Mouse (Mus musculus) mouse embryonic stem cell (cell line): Measurements from ENCODE around the gene Hist2h2bb.
"Not testable (repeated sequence)": the region's sequence is repeated elsewhere in the genome, so short reads cannot be mapped to it uniquely, and the experiment has no call there.

ENCODE experiments used
- in situ Hi-C, 2 experiments: fragments of 300-500 bp; cut with MboI; formaldehyde crosslinking; loops; 1 replicate in 1 of 2; 3 replicates in 1 of 2; pipeline ENCODE4 v1.14.3; 2019 to 2020; ENCODE audit warnings: low sequenced_read_pairs in 2 of 2, low pct_unique_long_range_greater_than_20kb in 1 of 2, mixed read lengths in 1 of 2; ENCODE audit not compliant: unreplicated experiment in 1 of 2

The Hist2h2bb gene

DNA sequence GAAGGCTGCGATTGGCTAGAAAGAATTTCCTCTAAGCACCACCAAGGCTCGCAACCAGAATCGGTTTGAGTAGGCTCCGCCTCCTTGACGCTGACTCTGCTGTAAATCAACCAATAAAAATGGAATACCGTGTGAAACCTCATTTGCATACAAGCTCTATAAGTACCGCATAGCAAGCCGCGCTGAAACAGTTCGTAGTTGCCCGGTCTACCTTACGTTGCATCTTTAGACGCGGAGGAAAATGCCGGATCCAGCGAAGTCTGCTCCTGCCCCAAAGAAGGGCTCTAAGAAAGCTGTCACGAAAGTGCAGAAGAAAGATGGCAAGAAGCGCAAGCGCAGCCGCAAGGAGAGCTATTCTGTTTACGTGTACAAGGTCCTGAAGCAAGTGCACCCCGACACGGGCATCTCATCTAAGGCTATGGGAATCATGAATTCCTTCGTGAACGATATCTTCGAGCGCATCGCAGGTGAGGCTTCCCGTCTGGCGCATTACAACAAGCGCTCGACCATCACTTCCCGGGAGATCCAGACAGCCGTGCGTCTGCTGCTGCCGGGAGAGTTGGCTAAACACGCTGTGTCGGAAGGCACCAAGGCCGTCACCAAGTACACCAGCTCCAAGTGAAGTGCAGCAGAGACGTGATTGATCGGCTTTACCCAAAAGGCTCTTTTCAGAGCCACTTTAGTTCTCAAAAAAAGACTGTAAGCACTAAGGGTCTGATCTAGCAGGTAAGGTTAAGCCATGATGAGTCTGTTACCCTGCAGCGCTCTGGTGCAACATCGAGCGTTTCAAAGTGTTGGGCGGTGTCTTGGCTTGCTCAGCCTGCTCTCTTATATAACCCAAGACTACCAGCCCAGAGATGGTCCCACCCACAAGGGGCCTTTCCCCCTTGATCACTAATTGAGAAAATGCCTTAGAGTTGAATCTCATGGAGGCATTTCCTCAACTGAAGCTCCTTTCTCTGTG, at the start of gene Hist2h2bb:
TSS of gene Hist2h2bb (plus strand) at position 242 of the 964 bp plus-strand sequence.
- in situ Hi-C loops: no loop called here

DNA sequence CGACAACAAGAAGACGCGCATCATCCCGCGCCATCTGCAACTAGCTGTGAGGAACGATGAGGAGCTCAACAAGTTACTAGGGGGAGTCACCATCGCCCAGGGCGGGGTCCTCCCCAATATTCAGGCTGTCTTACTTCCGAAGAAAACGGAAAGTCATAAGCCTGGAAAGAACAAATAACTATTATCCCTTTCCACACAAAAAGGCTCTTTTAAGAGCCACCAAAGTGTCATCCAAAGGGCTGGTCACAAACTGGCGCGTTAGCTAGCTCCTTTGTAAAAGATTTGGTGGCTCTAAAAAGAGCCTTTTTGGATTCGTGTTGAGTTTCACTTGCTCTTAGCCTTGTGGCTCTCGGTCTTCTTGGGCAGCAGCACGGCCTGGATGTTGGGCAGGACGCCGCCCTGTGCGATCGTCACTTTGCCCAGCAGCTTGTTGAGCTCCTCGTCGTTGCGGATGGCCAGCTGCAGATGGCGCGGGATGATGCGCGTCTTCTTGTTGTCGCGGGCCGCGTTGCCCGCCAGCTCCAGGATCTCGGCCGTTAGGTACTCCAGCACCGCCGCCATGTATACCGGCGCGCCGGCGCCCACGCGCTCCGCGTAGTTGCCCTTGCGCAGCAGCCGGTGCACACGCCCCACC, 49.3 kb upstream of the Hist2h2bb start:
- in situ Hi-C loops: not testable (repeated sequence)

DNA sequence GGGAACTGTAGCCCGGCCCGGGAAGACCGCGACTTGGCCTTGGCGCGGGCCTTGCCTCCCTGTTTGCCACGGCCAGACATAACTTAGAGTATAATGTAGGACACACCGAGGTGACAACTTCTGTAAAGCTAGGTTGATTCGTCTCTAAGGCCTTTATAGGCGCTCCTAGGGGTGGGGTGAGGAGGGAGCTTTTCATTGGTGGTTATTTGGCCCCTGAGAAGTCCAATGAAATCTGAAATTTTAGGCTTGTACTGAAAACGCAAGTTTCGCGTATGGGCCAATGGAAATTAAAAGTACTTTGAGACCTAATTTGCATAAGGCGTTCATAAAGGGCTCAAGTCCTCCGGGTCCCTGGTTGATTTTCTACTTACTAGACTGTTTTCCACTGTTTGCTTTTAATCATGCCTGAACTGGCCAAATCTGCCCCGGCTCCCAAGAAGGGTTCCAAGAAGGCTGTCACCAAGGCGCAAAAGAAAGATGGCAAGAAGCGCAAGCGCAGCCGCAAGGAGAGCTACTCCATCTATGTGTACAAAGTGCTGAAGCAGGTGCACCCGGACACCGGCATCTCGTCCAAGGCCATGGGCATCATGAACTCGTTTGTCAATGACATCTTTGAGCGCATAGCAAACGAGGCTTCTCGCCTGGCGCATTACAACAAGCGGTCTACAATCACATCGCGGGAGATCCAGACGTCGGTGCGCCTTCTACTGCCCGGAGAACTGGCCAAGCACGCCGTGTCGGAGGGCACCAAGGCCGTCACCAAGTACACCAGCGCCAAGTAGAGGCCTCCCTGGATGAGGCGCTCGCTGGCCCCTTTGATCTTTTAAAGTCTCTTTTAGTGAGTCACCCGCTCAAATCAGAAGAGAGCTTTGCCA, 48.5 kb upstream of the Hist2h2bb start, which contains the start of the genes Hist2h2ac and Hist2h2be:
TSS of gene Hist2h2ac (minus strand) at position 116 of the 875 bp plus-strand sequence.
TSS of gene Hist2h2be (plus strand) at position 355 of the 875 bp plus-strand sequence.
- in situ Hi-C loops: no loop called here

DNA sequence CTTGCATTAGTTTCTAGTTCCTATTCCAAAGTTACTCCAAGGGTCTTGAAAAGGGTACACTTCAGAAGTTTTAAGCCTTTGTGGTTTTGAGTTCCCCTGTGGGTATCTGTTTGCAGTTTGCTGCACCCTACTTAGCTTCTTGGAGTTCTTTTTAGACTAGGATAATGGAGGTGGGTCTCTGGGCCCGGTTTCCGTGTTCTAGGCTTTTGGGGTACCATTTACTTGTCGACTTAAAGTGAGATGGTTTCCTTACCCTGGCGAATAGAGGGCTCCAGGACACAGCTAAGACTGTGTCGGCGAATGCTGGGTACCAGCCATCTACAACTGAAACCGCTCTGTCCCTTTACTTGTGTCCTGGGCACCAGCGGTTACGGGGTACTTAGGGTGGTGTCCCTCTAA, 47.9 kb upstream of the Hist2h2bb start:
- in situ Hi-C loops: no loop called here

DNA sequence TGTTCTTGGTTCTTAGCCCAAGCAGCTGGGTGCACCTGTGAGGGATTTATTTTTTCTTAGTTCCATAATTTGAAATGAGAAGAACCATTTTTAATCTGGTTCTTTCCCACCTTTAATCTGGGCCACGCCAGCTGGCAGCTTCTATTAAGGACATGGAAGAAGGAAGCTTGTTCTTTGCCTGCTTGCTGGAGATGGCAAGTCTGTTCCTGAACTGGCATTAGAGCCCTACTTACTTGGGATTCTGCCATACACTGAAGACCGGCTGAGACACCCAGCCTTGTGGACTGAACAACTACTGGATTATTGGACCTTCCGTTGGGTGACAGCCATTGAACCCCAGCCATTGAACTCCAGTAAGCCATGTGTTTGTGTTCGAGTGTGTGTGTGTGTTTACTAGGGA, 46.8 kb upstream of the Hist2h2bb start:
- in situ Hi-C loops: no loop called here

DNA sequence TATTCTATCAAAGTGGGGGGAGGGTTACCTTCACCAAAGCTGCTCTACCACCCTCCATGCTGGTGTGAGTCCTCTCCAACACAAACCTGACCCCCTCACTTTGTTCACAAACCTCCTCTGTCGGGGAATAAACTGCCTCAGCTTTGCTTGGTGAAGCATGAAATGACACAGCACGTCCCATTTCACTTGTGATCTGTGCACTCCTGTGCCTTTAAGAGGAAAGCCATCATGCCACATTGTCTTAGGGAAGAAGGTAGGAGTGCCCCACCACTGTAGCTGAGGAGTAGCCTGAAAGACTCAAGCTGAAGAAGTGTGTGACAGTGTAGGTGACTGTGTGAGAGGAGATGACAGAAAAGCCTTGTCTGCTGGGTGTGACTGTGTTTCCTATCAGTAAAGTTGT, 44.1 kb upstream of the Hist2h2bb start:
- in situ Hi-C loops: no loop called here

DNA sequence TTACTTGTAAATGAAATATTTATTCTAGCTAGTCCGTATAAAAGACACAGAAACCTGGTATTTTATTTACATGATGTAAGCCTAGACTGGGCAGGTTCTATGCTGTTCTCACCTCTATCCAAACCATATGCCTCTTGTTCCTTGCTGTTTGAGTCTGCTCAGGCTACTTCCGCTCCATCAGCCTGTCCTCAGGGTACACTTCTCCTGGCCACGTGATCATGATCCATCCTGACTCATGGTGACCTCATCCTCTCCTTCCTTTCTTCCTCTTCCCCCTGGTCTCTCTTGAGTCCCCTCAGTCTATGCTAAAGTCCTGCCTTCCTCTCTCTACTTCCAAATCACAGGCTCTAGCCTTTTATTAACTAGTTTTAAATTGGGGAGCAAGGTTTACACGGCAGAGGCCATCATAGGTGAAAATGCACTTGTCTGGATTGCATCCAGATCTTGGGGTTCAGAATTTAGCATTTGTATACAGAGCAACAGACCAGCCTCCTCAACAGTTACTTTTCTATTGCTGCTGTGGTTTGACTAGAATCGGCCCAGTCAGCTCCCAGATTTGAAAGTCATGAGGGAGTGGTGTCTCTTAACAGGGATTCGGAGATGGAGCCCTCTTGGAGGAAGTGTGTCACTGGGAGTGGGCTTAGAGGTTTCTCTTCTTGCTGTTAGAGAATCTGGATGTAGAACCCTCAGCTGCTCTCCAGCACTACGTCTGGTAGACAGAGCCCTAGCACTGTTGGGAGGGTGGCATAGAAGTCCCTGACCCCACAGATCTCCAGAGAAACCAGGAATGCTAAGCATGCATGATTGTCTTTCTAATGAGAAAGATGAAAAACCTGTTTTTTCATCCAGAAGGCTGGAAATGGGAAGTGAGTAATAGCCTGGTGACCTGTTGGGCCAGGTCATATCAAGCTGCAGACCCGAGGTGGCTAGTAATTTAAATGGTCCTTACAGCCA, 42.6 kb upstream of the Hist2h2bb start:
- in situ Hi-C loops: no loop called here

DNA sequence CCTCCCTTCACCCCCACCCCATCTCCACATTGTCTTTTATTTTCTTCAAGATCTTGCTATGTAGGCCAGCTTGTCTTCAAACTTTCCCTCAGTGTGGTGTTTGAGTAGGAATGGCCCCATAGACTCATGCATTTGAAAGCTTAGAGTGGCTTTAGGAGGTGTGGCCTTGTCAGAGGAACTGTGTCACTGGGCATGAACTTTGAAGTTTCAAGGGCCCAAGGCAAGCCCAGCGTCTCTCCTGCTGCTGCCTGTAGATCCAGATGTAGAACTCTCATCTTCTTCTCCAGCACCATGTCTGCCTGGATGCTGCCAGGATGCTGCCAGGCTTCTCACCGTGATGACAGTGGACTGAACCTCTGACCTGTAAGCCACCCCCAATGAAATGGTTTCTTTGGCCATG, 40.7 kb upstream of the Hist2h2bb start:
- in situ Hi-C loops: no loop called here

DNA sequence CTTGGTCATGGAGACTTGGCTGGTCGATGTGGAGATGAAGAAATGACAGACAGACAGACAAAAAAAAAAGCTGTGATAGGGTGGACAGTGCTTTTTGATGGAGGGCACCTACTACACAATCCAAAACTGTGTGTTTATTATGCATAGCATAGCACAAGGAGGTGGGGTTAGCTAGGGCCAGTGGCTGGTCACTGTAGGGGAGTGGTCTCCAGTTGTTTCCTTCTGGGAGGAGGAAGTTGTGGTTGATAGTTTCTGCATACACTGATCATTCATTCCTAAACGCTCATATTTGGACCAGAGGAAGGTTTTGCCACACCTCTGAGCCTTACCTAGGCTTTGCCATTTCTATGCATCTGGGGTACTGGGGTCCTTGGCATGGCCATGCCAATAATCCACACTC, 39.1 kb upstream of the Hist2h2bb start:
- in situ Hi-C loops: no loop called here

DNA sequence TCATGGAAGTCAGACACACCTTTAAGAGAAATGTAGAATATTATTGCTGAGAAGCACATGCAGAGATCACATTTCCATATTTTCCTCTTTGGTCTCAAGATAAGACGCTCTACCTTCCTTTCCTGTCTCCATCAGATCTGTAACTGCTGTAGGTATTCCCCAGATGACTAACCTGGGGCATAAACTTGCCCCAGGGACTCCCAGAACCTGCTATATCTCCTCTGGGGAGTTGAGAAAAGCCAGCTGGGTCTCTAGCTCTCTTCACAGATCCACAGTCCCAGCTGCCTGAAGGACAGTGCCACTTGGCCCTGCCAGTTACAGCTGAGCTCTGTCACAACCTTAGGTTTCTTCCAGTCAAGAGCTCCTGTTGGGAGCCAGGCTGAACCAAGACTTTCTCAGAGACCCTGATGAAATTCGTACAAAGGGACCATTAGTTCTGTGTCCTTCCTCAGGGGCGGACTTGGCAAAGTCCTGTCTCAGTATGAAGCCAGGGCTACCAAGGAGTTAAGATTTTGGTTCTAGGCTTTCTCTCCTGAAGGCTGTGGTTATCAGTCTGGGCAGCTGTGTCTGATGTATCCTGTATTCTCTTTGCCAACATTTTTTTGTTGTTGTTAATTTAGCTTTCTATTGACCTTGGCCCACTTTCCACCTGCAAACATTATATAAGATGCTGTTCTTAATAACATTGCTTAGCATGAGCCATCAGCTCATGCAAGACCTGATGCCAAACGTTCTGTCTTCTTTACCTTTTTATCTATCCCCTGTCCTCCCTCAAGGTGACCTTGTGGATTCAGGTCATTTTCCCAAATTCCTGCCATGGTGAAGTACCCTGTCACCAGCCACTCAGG, 38.4 kb upstream of the Hist2h2bb start:
- in situ Hi-C loops: no loop called here

DNA sequence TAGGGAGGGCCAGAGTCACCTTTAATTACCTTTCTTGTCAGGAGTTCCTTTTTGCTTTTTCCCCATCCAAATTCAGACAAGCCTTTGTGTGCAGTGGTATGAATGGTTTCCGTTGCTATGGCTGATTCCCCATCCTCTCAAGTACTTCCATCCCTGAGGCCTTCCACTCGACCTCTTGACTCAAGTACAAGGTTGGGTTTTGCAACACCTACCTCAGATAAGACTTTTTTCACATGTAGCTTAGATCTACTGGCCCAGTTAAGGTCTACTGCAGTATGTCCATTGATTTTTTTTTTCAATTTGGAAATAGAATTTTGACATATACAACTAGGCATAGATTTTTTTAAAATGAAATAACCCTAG, 37.8 kb upstream of the Hist2h2bb start:
- in situ Hi-C loops: no loop called here

DNA sequence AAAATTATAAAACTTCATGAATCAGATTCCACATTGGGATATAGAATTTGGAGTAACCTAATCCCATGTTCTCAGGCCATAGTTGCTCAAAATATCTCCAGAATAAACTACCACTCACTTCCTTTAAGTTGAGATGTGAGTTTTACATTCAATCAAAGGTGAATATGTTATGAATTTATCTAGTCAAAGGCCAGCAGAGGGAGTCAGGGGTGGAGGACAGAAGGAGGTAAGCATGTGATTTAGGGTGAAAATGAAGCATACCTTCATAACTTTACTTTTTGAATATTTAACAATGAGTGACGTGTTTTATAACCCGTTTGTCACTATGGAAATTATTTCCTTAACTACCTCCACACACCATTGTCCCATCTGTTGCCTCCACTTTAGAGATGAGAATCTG, 34.6 kb upstream of the Hist2h2bb start:
- in situ Hi-C loops: no loop called here

DNA sequence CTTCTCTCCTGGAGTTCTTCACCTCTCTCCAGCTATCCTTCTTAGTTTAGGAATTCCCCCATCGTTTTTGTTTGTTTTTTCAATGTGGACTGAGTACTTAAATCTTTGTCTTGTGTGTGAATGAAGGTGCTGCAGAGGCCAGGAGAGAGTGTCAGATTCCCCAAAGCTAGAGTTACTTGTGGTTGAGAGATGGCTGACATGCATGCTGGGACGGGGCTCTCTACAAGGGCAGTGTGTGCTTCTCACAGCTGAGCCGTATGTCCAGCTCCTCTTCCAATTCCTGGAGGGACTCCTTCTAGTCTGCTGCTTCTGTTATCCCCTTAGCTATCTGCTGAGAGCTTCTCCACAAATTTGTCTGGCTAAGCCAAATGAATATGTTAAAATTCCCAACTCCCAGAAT, 33.7 kb upstream of the Hist2h2bb start:
- in situ Hi-C loops: no loop called here

DNA sequence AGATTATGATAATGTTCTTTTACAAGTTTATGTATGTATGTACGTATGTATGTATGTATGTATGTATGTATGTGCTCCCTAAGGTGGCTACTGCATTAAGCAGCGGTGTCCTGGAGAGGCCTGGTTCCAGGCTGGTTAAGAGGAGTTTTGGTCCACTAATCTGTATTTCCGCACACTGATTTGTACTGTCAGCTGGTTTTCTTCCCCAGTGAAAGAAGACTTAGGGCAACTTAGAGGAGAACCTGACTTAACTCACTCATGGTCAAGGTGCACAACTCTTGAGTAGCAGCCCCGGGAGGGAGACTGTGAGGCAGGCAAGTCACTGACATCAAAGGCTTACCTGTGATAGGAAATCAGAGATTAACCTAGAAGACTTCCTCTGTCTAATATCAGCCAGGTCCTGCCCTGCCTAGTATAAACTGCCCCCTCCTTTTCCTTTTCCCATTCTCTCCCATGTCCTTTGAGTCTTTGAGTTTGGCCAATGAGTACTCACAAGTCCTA, 32.7 kb upstream of the Hist2h2bb start:
- in situ Hi-C loops: no loop called here

DNA sequence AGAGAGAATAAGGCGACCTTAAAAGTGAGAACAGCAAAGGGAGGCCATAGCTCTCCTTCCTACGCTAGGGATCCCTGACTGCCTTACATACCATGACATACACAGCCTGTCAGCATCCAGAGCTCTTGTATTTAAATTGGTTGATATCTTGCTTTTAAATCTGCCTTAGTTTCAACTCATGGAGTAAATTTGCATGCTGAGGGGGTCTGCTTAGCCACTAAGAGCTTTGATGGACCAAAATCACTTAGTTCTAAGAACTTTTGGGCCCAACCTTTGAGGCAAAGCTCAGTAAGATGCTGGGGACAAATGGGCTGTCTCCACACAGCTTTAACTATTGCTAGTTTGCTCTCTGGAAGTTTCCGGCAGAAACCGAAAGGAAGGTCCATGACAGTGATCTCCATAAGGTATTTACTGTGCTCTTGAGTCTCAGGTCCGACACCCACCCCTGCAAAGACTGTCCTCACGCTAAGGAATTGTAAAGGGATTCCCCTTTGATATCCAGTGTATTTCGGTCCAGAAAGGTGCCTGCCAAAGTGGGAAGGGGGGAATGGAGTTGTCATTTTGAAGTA, 32.1 kb upstream of the Hist2h2bb start:
- in situ Hi-C loops: no loop called here

DNA sequence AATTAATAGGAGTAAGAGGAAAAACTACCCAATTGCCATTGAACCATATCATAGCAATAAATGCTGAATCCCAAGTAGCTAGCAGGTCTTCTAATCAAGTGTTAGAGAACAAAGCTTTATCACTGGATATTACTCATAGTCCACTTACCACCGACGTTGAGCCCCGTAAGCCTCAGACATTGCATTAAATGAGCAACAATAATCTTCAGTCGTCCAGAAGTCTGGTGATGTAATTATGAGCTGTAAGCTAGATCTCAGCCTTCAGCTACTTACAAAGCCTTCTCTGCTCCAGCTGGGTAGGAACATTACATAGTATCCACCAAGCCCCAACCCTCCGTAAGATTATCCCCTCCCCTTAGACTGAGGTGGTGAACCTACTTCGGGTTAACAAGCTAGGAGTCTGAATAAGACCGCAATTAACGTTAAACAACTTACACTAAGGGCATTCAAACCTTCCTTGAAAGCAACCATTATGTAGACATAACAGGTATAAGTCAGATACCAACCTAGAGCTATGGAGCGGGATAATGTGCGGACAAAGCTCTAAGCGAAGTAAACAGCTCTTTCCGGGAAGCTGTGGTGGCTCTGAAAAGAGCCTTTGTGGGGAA, 31.5 kb upstream of the Hist2h2bb start:
- in situ Hi-C loops: no loop called here
